Mouse (Mus musculus): ENCODE data around the gene F11r. TPM values are rescaled to one million over a fixed set of nuclear protein-coding genes. Genes with fewer than 3 reads are reported as not detected.

The F11r gene
- total and polyA plus RNA-seq, 3 experiments, result 0.31 to 1.8 TPM; not detected in 1

- TF ChIP-seq ETS1 (IDR thresholded peaks at IDR 0.05; ENCODE audit: low read depth, low read length) (0 out of 2 replicates have a peak, but pooled peaks have one; percentile 28), RAD21 (IDR thresholded peaks at IDR 0.05; ENCODE audit: low read depth, low read length) (no peak), ZMIZ1 (IDR thresholded peaks at IDR 0.05; ENCODE audit: low read depth, low read length) (no peak), USF1 (IDR thresholded peaks at IDR 0.05; ENCODE audit: low read depth, low read length) (no peak; the same call in 1 of the 2 replicates), ZNF384 (IDR thresholded peaks at IDR 0.05; ENCODE audit: low read depth, low read length) (no peak), BHLHE40 (IDR thresholded peaks at IDR 0.05; ENCODE audit: borderline replicate concordance, low read depth, low read length) (no peak), GABPA (IDR thresholded peaks at IDR 0.05; ENCODE audit: low read depth, low read length) (no peak), USF2 (IDR thresholded peaks at IDR 0.05; ENCODE audit: borderline replicate concordance in 1 of 2, insufficient read depth in 1 of 2, low read depth in 1 of 2, low read length in 2 of 2) (no peak), ELF1 (IDR thresholded peaks at IDR 0.05; ENCODE audit: low read depth, low read length) (peak; percentile 83), POLR2A (IDR thresholded peaks at IDR 0.05; ENCODE audit: control insufficient read depth in 1 of 2, insufficient read depth in 1 of 2, low read depth in 1 of 2, low read length in 2 of 2, poor library complexity in 1 of 2) (peak; percentile 30 to 90; a peak in 2 of 4 replicates), CTCF (IDR thresholded peaks at IDR 0.05 in 2 of 3, conservative IDR thresholded peaks at IDR 0.05 in 1 of 3; ENCODE audit: control insufficient read depth in 1 of 3, insufficient read depth in 1 of 3, low read depth in 2 of 3, low read length in 3 of 3, poor library complexity in 1 of 3, severe bottlenecking in 1 of 3) (no peak), NRF1 (IDR thresholded peaks at IDR 0.05; ENCODE audit: insufficient read depth, low read depth, low read length, poor library complexity, severe bottlenecking) (no peak), NELFE (IDR thresholded peaks at IDR 0.05; ENCODE audit: low read depth, low read length) (peak; percentile 59)
Observed at GRCm38 (mm10) chr1:171388376-171389102, 48.8 kb upstream of the F11r start, which contains the start of gene Arhgap30 (continued).

GRCm38 (mm10) chr1:171390101-171390500 is 47.2 kb upstream of the F11r start:
- Histone ChIP-seq H3K9ac (ENCODE audit: control insufficient read depth, low read depth, low read length, poor library complexity, severe bottlenecking) (peak overlapping the region; percentile 78), H3K79me2 (ENCODE audit: control insufficient read depth, insufficient read depth, low read length, poor library complexity) (peaks cover 19% of the 10 kb centered on the region), H3K36me3 (ENCODE audit: control insufficient read depth in 1 of 2, insufficient read depth in 2 of 2, low read length in 2 of 2) (peaks cover 0 to 7% of the 10 kb centered on the region in 2 experiments; a peak in 2 of 4 replicates), H3K4me1 (ENCODE audit: control insufficient read depth in 1 of 2, insufficient read depth in 2 of 2, low read length in 2 of 2) (peaks cover 0 to 12% of the 10 kb centered on the region in 2 experiments), H3K9me3 (replicated peaks; ENCODE audit: insufficient read depth, low read length) (no peaks in the 10 kb centered on the region), H3K27me3 (ENCODE audit: control insufficient read depth in 1 of 2, insufficient read depth in 2 of 2, low read length in 2 of 2) (no peaks in the 10 kb centered on the region), H3K27ac (ENCODE audit: control insufficient read depth, low read depth, low read length) (peak overlapping the region; percentile 51), H3K4me3 (ENCODE audit: control insufficient read depth in 1 of 2, insufficient read depth in 1 of 2, low read depth in 2 of 2, low read length in 2 of 2) (peak overlapping the region; percentile 62 to 94)
- DNase-seq (ENCODE audit: low read depth, low spot score), result peak; percentile 95
- TF ChIP-seq SMC3 (IDR thresholded peaks at IDR 0.05; ENCODE audit: low read depth, low read length), result no peak
- no peak for TF ChIP-seq BHLHE40 (IDR thresholded peaks at IDR 0.05; ENCODE audit: borderline replicate concordance, low read depth, low read length)
- TF ChIP-seq TCF12 (IDR thresholded peaks at IDR 0.05; ENCODE audit: low read depth, low read length), result 0 out of 2 replicates have a peak, but pooled peaks have one; percentile 32
- TF ChIP-seq JUND (IDR thresholded peaks at IDR 0.05; ENCODE audit: low read depth, low read length), result no peak
- TF ChIP-seq TBP (IDR thresholded peaks at IDR 0.05; ENCODE audit: low read depth, low read length), result 0 out of 2 replicates have a peak, but pooled peaks have one; percentile 31
- TF ChIP-seq NRF1 (IDR thresholded peaks at IDR 0.05; ENCODE audit: insufficient read depth, low read depth, low read length, poor library complexity, severe bottlenecking), result no peak
- peak; percentile 50; the same call in 1 of the 2 replicates for TF ChIP-seq NELFE (IDR thresholded peaks at IDR 0.05; ENCODE audit: low read depth, low read length)
- no peak for TF ChIP-seq E2F4 (IDR thresholded peaks at IDR 0.05; ENCODE audit: borderline replicate concordance, low read depth, low read length)
- peak; percentile 70 for TF ChIP-seq ELF1 (IDR thresholded peaks at IDR 0.05; ENCODE audit: low read depth, low read length)
- no peak for TF ChIP-seq GATA1 (IDR thresholded peaks at IDR 0.05; ENCODE audit: low read depth, low read length)
- no peak for TF ChIP-seq TAL1 (IDR thresholded peaks at IDR 0.05; ENCODE audit: low read length)
- no peak for TF ChIP-seq POLR2AphosphoS5 (IDR thresholded peaks at IDR 0.05; ENCODE audit: borderline replicate concordance, low read depth, low read length)
- TF ChIP-seq ZMIZ1 (IDR thresholded peaks at IDR 0.05; ENCODE audit: low read depth, low read length), result 0 out of 2 replicates have a peak, but pooled peaks have one; percentile 31
- TF ChIP-seq ZNF384 (IDR thresholded peaks at IDR 0.05; ENCODE audit: low read depth, low read length), result no peak
- TF ChIP-seq MYB (IDR thresholded peaks at IDR 0.05; ENCODE audit: low read depth, low read length), result no peak
- TF ChIP-seq KAT2A (conservative IDR thresholded peaks at IDR 0.05; ENCODE audit: low read depth, low read length), result 0 out of 2 replicates have a peak, but pooled peaks have one; percentile 32
- 0 out of 2 replicates have a peak, but pooled peaks have one; percentile 46 for TF ChIP-seq MYC (IDR thresholded peaks at IDR 0.05; ENCODE audit: low read depth, low read length)
- TF ChIP-seq POLR2A (IDR thresholded peaks at IDR 0.05; ENCODE audit: control insufficient read depth in 1 of 2, insufficient read depth in 1 of 2, low read depth in 1 of 2, low read length in 2 of 2, poor library complexity in 1 of 2), result peak; percentile 19 to 63; a peak in 2 of 4 replicates
- TF ChIP-seq RCOR1 (IDR thresholded peaks at IDR 0.05; ENCODE audit: low read depth, low read length), result peak; percentile 59; the same call in 1 of the 2 replicates
- TF ChIP-seq CTCF (IDR thresholded peaks at IDR 0.05 in 2 of 3, conservative IDR thresholded peaks at IDR 0.05 in 1 of 3; ENCODE audit: control insufficient read depth in 1 of 3, insufficient read depth in 1 of 3, low read depth in 2 of 3, low read length in 3 of 3, poor library complexity in 1 of 3, severe bottlenecking in 1 of 3), result no peak
- TF ChIP-seq MXI1 (IDR thresholded peaks at IDR 0.05; ENCODE audit: low read depth, low read length), result peak; percentile 59; the same call in 1 of the 2 replicates
- peak in 1 of 2 experiments; percentile 27; a peak in 1 of 4 replicates for TF ChIP-seq EP300 (IDR thresholded peaks at IDR 0.05; ENCODE audit: low read depth in 1 of 2, low read length in 2 of 2)
- peak; percentile 76; the same call in 1 of the 2 replicates for TF ChIP-seq SIN3A (IDR thresholded peaks at IDR 0.05; ENCODE audit: low read length)
- TF ChIP-seq MEF2A (IDR thresholded peaks at IDR 0.05; ENCODE audit: extremely low read depth, insufficient replicate concordance, low read depth, low read length, poor library complexity, severe bottlenecking), result no peak
- no peak for TF ChIP-seq USF2 (IDR thresholded peaks at IDR 0.05; ENCODE audit: borderline replicate concordance in 1 of 2, insufficient read depth in 1 of 2, low read depth in 1 of 2, low read length in 2 of 2)

Data from MEL (cell line).